Mouse (Mus musculus) limb, embryonic 14.5 days (tissue): ENCODE results near the gene A630089N07Rik. TPM values are rescaled to one million over a fixed set of nuclear protein-coding genes. Genes with fewer than 3 reads are reported as not detected.
"Not testable (repeated sequence)": the region's sequence is repeated elsewhere in the genome, so short reads cannot be mapped to it uniquely, and the experiment has no call there.

Experiments used
- ATAC-seq: fragments of 200-750 bp; cut with Nextera tagmentation; 2 replicates; pipeline ENCODE4 v1.8.0; 2017; ENCODE audit warnings: low read depth, moderate number of reproducible peaks, moderate TSS enrichment; ENCODE audit not compliant: low FRiP score
- DNase-seq: peaks from one replicate; pipeline ENCODE4 v3.0.0-alpha.2; 2015; ENCODE audit warnings: low spot score
- H3K27ac ChIP-seq: fragments of 300-500 bp; sonication (generic); replicated peaks from 2 replicates; pipeline ENCODE4 v1.5.1; 2014; ENCODE audit warnings: low read depth, mild to moderate bottlenecking, low read length, moderate library complexity, mixed read lengths
- H3K27me3 ChIP-seq: fragments of 300-500 bp; sonication (generic); 2 replicates; pipeline ENCODE4 v1.6.1; 2014; ENCODE audit warnings: low read length, mixed read lengths; ENCODE audit not compliant: control insufficient read depth, insufficient read depth
- H3K36me3 ChIP-seq: fragments of 300-500 bp; sonication (generic); 2 replicates; pipeline ENCODE4 v1.6.1; 2014; ENCODE audit warnings: mild to moderate bottlenecking, low read length, moderate library complexity, mixed read lengths; ENCODE audit not compliant: control insufficient read depth, insufficient read depth
- H3K4me1 ChIP-seq: fragments of 300-500 bp; sonication (generic); 2 replicates; pipeline ENCODE4 v1.6.1; 2014; ENCODE audit warnings: antibody characterized with exemption, low read length, mixed read lengths; ENCODE audit not compliant: control insufficient read depth, insufficient read depth
- H3K4me2 ChIP-seq: fragments of 300-500 bp; sonication (generic); replicated peaks from 2 replicates; pipeline ENCODE4 v1.6.1; 2014; ENCODE audit warnings: low read depth, mild to moderate bottlenecking, low read length, moderate library complexity; ENCODE audit not compliant: severe bottlenecking
- H3K4me3 ChIP-seq: fragments of 300-500 bp; sonication (generic); replicated peaks from 2 replicates; pipeline ENCODE4 v1.5.1; 2014; ENCODE audit warnings: low read length
- H3K9ac ChIP-seq: fragments of 300-500 bp; sonication (generic); 2 replicates; pipeline ENCODE4 v1.6.1; 2014; ENCODE audit warnings: mild to moderate bottlenecking, low read depth, low read length, moderate library complexity; ENCODE audit not compliant: severe bottlenecking
- H3K9me3 ChIP-seq: fragments of 300-500 bp; sonication (generic); 2 replicates; pipeline ENCODE4 v1.6.1; 2016; ENCODE audit warnings: low read length; ENCODE audit not compliant: control insufficient read depth
- POLR2A ChIP-seq: fragments of 200-500 bp; IDR thresholded peaks from 2 replicates; pipeline ENCODE4 v1.8.0; 2012; ENCODE audit warnings: inconsistent platforms, mild to moderate bottlenecking, moderate library complexity, borderline replicate concordance; ENCODE audit not compliant: insufficient read depth, insufficient read length; ENCODE audit errors: extremely low read depth
- WGBS: fragments of 180-500 bp; shearing (Covaris S2); extraction: QIAGEN DNeasy Blood & Tissue Kit; methylation state at CpG from one replicate; pipeline ENCODE4 v1.1.7; 2014; 5-methylcytosine and 5-hydroxymethylcytosine counted together
- polyA plus RNA-seq, 2 experiments: library from polyadenylated mRNA; depleted of rRNA in 1 of 2; stranded (reverse) in 1 of 2; unstranded in 1 of 2; fragments of >200 nt; fragmentation: Nextera tagmentation in 1 of 2; extraction: Ambion mirVana in 1 of 2; gene quantifications; 2 replicates each; pipeline versions ENCODE4 v1.2.1 to v1.2.3; 2012 to 2014

The A630089N07Rik gene
- polyA plus RNA-seq (2012; rRNA removed) (6.5 and 10.3 TPM in 2 replicates), polyA plus RNA-seq (2014; fragmentation: Nextera tagmentation; extraction: Ambion mirVana) (15.9 and 21.0 TPM in 2 replicates)

DNA sequence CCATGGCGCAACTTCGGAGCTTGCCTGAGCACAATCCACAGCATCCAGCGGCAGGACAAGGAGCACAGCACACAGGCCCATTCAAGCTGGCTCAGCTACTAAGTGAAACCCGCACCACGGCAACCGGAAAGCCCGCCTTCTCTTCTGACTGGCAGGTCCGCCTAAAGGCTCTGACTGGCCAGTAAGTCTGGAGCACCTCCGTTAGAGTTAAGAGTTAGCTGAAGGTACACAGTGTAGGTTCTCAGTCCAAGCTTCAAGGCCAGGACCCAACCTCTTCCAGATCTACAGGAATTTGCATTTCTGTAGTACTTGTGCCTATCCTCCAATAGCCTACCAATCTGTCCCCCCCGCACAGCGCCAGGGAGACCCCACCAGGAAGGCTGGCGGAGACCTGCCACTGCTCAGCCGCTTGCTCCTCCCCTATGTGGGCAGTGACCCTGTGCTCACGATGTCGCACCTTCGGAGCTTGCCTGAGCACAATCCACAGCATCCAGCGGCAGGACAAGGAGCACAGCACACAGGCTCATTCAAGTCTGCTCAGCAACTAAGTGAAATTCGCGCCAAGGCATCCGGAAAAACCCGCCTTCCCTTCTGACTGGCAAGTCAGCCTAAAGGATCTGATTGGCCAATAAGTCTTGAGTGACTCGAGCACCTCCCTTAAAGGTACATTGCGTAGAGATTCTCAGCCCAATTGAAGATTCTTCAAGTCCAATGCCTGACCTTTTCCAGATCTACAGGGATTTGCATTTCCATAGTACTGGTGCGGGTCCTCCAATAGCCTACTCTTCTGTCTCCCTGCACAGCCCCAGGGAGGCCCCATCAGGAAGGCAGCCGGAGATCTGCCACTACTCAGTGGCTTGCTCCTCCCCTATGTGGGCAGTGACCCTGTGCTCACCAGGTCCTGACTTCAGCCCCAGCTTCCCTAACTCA is at the start of gene A630089N07Rik:
A630089N07Rik (minus strand) TSS at position 562 of the 930 bp plus-strand sequence.
- WGBS = under 1% methylated on average over 25 of the region's 25 CpGs
- Histone ChIP-seq H3K9ac (peak within 1 kb of the TSS; percentile 62), H3K27ac (peak within 1 kb of the TSS; percentile 82), H3K4me3 (peak within 1 kb of the TSS; percentile 72), H3K4me2 (peak within 1 kb of the TSS; percentile 62)
- DNase-seq (peak; percentile 94), ATAC-seq (peak; percentile 97)
- not testable (repeated sequence) for H3K36me3 ChIP-seq, H3K9me3 ChIP-seq, H3K4me1 ChIP-seq, H3K27me3 ChIP-seq

DNA sequence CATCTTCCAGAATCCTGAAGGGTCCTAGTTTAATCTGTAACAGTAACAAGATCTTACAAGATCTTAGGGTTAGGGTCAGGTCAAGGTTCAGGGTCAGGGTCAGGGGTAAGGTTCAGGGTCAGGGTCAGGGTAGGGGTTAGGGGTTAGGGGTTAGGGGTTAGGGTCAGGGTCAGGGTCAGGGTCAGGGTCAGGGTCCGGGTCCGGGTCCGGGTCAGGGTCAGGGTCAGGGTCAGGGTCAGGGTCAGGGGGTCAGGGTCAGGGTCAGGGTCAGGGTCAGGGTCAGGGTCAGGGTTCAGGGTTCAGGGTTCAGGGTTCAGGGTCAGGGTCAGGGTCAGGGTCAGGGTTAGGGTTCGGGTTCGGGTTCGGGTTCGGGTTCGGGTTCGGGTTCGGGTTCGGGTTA is 24.9 kb upstream of the A630089N07Rik start:
- no peak for DNase-seq
- Histone ChIP-seq H3K27ac (no peak overlapping the region), H3K4me2 (no peak overlapping the region), H3K4me1 (no peaks in the 10 kb centered on the region), H3K27me3 (no peaks in the 10 kb centered on the region), H3K9me3 (peaks cover 8% of the 10 kb centered on the region), H3K9ac (no peak overlapping the region), H3K36me3 (no peaks in the 10 kb centered on the region), H3K4me3 (no peak overlapping the region)
- no peak for ATAC-seq
- TF ChIP-seq POLR2A = no peak
- 95% methylated on average over 11 of the region's 11 CpGs for WGBS

DNA sequence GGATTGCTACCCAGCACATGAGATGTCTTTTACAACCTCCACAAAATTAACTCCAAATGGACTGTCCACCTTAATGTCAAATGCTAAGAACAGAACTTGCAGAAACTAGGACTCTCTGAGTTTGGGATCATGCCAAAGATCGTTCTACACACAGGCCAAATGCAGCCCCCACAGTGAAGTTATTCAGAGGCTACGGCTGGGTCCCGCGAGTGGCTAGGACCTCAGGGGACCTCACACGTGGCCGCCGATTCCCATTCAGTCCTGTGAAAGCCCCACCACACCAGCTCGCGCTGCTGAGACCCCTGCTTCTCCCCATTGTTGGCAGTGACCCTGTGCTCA is 731 bp downstream of the A630089N07Rik start:
- DNase-seq, H3K27me3 ChIP-seq, H3K4me1 ChIP-seq, H3K9me3 ChIP-seq, H3K36me3 ChIP-seq: not testable (repeated sequence)
- ATAC-seq = peak; percentile 13; the same call in 1 of the 2 replicates
- H3K9ac ChIP-seq = peak overlapping the region; percentile 62
- WGBS = 0% methylated on average over 9 of the region's 9 CpGs
- H3K4me3 ChIP-seq = peak overlapping the region; percentile 72
- peak overlapping the region; percentile 62 for H3K4me2 ChIP-seq
- H3K27ac ChIP-seq = peak overlapping the region; percentile 82

DNA sequence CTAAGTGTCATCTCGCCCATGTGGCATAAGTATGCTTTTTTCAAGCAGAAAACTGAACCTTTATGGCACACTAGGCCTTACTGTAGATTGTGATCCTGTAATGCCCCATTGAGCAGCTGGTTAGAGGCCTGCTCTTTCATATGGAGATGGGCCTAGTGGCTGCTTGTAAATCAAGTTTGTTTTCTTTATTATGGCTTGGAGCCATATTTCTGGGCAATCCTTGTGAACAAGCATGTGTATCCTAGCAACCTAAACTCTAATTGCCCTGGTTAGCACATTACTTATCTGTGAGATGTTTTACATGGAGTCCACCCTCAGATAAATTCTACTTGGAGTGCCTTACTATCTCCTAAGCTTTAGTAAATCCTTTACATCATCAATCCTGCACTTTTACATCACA is 1.1 kb downstream of the A630089N07Rik start:
- DNase-seq, H3K36me3 ChIP-seq, H3K9me3 ChIP-seq, ATAC-seq, H3K27ac ChIP-seq, H3K4me1 ChIP-seq, H3K27me3 ChIP-seq: not testable (repeated sequence)
- Histone ChIP-seq H3K4me3 (peak overlapping the region; percentile 72), H3K9ac (peak overlapping the region; percentile 62), H3K4me2 (peak overlapping the region; percentile 62)
- WGBS = 88% methylated on average over 1 of the region's 1 CpGs

DNA sequence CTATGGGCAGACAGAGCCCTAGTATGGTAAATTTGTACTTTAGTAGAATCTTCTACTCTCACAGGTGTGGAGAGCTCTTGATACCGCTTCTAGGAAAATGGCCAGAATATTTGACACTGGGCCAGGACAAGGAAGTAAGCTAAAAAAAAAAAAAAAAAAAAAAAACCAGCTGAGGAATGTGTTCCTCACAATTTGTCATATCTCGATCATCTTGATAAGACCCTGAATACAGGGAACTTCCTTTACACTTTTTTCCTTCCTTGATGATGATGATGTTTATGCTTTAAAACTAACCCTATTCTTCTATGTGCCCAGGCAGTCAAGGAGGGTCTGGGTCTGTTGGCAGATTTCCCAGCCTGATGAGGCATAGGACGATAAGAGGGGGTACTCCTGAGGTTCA is 2.9 kb downstream of the A630089N07Rik start:
- H3K27me3 ChIP-seq, DNase-seq, H3K36me3 ChIP-seq, H3K4me3 ChIP-seq, H3K9me3 ChIP-seq, H3K9ac ChIP-seq, ATAC-seq, H3K4me1 ChIP-seq, H3K4me2 ChIP-seq, H3K27ac ChIP-seq: not testable (repeated sequence)
- WGBS = 94% methylated on average over 3 of the region's 3 CpGs
